Mouse (Mus musculus) erythroblast, adult 5-6 weeks (primary cell): ENCODE data around the gene Ntm. TPM values are rescaled to one million over a fixed set of nuclear protein-coding genes. Genes with fewer than 3 reads are reported as not detected.

ENCODE experiments used
- ATAC-seq: replicated peaks from 2 replicates; pipeline ENCODE4 v1.8.0; 2016; ENCODE audit warnings: moderate number of reproducible peaks, mild to moderate bottlenecking, moderate TSS enrichment, inconsistent platforms; ENCODE audit not compliant: poor library complexity, low FRiP score, severe bottlenecking
- total RNA-seq, 2 experiments: library from RNA; stranded (forward) in 1 of 2; stranded (reverse) in 1 of 2; fragments of 150-400 nt in 1 of 2; fragments of 200-764, 138-1000 nt in 1 of 2; gene quantifications; 2 replicates each; pipeline versions ENCODE4 v1.2.3 to v1.2.4; 2015 to 2017; ENCODE audit warnings: low replicate concordance in 2 of 2

Ntm gene
- total RNA-seq, 2 experiments from 2014 or later: not detected

DNA sequence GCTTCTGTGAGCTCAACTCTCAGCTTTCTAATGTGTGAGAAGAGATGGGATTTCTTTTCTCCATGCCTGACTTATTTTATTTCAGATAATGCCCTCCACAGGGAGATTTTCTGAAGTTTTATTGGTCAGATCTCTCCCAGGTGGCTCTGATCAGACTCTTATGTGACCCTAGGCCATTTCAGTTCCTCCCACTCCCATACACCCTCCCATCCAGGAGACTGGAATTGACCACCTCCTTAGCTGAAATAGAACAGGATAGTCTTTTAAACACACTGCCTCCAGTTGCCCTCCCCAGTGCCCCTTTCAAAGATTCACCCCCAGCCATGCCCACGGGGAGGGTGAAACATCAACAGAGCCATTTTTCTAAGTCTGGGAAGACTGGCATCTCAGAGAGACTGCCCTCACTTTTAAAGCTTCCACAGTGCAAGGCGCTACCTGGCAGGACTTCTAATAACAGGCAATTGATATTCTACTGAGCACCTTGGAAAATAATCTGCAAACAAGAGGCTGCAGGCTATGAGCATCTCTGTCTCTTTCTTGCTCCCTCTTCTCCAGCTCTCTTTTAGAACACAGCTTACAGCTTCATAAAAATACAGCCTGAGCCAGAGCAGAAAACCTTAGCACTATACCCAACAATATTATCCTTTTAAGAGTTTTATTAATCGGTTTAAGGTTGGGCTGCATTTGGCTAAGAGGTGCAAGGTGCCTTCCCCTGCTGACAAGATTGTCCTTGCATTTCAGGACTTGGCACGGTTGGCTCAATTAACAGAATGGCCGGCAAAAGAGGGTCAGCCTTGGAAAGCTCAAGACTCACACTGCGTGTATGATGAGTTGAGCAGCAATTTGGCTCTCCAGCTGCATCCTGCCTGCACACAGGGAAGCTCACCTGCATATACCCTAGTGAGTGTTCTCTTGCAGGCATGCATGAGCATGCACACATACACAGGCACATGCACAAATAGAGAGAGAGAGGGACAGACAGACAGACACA lies 196.7 kb downstream of the Ntm start:
- no peak for ATAC-seq

DNA sequence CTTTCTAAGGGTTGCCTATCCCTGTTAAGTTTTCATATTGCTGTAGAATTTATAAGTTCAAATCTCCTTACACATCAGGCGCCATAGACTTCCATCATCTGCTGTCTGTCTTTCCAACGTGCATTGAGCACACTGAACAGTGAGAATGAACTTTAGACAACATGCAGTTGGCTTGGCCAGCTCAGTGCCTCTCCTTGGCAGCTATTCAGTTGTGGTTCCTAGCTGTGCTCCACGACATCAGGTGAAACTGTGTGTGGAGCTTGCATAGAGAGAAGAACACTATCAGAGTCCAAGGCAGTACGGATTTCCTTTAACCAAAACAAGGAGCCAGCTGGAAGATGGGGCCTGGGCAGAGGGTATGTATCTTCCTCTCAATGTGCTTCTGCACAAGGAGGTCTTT lies 199.6 kb downstream of the Ntm start:
- ATAC-seq: no peak

DNA sequence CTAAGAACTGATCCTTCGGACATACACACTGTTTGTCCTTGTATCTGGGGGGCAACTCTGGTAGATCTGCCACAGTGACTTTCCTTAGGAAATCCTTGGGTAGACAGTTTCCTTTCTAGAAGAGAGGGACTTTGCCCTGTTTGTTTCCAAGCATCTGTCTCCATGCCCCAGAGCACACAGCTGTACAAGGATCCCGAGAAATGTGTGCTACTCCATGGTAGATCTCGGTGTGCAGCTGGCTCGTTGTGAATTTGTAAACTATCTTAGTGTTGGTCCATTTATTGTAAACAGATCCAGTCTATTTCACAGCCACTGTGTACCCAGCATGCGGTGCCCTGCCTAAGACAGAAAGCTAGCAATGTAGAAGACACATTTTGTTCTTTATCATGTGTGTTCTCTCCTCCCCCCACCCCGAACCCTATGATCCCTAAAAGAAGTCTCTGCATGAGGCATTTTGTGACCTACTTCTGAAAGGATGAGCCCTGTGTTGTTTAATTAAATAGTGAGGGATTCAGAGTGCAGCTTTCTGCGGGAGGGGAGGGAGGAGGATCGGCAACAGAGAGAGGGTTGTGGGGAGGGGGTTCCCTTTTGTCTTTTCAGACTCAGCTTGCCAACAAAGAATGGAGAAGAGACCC lies 200.9 kb downstream of the Ntm start:
- ATAC-seq: no peak

DNA sequence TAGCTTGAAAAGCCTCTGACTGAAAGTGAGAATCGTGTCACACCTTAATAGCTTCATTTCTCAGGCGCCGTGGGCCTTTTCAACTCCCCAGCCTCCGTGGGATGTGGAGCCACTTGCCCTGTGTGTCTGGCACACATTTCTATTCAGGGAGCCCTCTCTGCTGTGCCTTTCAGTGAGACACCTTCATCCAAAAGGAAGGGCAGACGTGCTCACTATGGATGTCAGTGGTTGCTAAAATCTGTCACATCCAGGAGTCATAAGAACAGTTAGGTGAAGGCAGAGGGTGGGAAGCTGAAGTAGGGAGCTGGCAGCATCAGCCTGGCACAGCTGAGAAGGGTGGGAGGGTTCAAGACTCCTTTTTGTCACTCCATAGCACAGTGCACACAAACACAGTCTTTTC lies 201.4 kb downstream of the Ntm start:
- ATAC-seq: no peak

DNA sequence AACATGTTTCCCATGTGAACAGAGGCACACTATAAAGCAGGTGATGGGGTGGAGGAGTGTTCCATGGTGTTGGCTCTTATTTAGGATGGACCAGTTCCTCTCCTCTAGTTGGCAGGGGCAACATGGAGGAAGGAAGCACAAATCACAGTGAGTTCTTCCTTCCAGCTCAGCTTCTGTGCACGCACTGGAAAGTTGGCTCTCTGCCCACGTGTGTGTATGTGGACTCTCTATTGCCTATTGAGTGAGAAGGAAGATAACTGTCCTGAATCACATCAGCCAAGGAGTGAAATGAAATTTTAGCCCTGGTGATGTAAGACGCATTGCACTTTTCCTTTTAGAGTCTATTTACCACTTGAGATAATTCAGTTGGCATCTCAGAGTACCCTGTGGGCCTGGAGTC lies 203.0 kb downstream of the Ntm start:
- ATAC-seq: no peak

DNA sequence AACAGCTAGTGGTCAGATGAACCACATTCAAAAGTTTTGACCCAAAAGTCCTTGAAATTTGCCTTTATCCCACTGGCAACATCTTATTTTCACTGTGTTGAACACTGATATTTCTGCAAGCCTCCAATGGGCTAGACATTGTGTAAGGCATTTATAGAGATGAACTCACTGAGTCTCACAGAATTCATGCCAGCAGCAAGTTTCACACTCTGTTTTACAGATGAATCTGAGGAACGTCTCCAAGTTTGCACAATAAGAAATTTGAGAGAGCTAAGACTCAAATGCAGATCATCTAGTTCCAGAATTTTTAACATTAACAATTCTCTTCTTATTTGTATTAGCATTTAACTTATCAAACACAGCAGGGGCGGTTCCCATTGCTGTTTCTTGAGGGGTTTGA lies 203.9 kb downstream of the Ntm start:
- no peak for ATAC-seq

DNA sequence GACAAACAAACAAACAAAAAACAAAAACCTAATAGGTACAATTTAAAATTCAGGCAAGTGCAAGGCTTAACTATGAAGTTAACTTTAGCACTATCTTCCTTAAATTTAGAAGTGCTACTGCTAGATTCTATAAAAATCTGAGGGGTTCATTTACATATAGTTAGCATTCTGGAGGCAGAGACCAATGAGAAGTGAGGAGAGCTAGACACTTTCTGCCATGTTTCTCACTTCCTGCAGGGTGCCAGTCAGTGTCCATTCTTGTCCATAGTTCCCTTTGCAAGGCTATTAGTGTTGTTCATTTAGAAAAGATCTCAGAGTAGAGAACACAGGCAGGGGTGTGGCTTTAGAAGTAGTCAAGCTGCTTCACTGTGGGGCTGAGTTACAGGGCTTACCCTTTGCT lies 208.6 kb downstream of the Ntm start:
- no peak for ATAC-seq

DNA sequence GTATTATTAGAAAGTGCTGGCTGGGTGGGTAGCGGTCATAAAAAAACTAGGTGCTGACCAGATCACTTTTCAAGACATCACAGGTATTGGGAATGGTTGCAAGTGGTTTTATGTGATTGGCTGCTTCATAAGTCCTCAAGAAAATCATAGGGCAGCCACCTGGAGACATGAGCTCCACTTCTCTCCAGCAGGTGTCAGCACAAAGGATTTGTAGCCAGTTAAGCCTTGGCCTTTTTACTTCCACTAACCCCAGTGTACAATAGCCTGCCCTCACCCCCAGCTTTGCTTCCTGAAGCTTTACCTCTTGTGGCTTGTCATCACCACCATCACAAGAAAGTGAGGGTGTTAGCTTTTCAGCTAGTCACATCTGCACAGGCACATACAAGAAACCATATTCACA lies 211.5 kb downstream of the Ntm start:
- ATAC-seq: no peak

DNA sequence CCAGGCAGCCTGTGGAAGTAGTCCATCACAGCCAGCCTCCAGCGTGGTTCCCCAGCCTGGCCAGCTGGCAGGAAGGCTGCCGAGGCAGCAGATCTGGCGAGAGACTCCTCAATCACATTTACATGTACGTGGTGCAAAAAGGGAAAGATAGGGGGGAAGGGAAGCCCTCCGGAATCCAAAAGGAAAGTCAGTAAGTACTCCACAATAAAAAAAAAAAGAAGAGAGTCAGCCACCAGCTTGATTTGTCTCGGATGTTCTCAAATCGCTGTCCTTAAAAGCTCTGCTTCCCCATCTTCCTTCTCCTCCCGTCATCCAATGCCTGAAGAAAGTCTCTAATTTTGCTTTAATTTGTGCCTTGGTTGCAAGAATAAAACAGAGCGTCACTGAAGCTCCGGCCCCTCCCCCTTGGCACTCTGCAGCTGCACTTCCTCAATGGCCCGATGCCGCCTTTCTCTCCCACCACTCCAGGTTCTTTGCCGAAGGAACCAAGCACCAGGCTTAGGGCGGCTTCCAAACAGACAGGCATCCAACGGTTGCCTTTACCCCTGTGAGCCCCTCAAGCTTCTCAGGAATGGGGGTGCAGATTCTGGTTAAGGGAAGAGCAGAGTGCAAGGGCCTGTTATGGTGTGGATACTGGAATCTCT lies 212.4 kb downstream of the Ntm start:
- ATAC-seq: no peak

DNA sequence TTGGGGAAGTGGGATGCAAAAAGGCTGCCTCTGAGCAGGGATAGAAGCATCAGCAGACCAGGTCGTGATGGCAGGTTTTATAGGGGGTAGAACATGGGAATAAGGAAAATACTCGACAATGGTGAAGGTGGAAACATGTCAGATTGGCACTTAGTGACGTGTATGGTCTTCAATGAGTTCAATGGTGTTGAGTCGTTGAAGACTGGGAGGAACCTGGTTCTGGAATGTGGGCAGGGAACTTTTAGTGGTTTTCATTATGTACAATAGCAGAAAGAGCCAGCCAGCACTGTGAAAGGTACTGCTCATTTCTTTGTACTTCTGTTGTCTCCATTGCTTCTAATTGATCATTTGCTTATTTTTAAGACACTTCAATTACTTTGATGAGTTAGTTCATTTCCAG lies 214.9 kb downstream of the Ntm start:
- no peak for ATAC-seq

DNA sequence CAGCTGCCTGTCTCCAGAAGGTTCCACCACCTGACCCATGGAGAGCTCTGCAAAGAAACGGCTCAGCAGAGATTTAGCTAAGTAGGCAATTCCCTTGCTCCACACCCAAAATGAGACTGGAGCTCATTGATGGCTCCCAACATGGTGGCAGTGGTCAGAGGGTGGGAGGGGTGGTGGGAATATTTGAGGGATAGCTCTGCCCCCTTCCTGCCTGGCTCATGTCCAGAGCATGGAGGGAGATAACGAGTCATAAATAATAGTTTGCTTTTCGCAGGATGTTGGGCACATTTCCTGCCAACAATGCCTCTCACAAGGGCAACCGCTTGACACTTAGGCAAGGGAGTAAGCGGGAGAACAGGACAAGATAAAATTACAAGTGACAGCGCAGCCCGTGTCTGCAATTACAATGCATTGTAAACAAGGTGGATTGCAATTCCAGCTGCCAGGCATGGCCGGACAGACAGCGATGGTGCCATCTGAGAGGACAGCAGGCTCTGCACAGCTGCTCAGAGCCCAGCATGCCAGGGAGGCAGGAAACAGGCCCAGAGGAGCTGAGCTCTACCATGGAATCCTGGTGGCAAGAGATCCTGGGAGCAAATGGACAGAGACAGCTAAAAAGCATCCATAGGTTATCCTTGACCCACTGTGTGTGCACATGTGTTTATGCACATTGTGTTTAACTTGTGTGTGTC lies 224.0 kb downstream of the Ntm start:
- no peak for ATAC-seq

DNA sequence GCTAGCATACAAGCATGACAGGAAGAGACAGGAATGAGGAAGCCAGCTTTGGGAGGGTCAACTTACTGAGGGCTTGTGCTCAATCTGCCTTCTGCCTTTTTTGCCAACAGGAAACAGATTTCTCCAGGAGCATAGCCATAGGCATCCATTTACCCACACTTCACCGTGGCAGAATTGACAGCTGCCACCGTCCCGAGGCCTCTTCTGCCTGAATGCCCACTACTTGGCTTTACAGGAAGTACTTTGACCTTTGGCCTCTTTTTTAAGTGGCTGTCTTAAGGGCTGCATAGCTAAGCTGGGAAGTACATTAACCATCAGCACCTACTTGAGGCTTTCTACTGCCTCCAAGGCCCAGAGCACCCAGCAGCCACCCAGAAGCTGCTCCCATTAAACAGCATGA lies 226.9 kb downstream of the Ntm start:
- no peak for ATAC-seq

DNA sequence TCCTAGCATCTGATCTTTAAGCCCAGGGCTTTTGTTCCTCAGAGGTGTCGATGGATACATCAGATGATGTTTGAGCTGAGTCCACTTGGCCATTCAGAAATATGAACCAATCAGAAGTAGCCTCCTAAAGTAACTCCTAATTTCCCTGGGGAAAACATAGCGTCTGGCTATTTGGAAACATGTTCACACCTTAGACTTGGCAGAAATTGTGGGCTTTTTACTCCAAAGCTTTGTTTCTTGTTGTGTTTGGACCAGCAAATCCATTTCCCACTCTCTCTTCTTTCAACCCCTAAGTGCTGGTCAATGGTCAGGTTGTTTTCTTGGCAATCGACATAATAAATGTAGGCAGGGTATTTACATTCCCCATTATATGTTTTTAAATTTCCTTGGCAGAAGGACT lies 230.0 kb downstream of the Ntm start:
- no peak for ATAC-seq

DNA sequence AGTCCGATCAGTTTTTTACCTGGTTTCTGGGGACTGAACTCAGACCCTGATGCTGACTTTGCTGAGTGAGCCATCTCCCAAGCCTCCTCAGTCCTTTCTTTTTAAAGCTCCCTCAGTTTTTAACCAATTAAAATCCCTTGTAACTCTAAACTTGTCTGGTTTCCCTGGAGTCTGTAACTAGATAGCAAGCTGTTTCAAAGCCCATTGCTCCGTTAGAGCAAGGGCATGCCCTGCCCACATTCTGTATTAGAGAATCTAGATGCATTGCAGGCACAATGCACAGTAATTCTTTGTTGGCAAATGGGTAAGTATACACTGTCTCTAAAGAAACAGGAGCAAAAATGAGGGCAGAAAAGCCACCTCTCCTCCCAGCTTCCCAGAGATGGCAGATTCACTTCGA lies 231.3 kb downstream of the Ntm start:
- no peak for ATAC-seq

DNA sequence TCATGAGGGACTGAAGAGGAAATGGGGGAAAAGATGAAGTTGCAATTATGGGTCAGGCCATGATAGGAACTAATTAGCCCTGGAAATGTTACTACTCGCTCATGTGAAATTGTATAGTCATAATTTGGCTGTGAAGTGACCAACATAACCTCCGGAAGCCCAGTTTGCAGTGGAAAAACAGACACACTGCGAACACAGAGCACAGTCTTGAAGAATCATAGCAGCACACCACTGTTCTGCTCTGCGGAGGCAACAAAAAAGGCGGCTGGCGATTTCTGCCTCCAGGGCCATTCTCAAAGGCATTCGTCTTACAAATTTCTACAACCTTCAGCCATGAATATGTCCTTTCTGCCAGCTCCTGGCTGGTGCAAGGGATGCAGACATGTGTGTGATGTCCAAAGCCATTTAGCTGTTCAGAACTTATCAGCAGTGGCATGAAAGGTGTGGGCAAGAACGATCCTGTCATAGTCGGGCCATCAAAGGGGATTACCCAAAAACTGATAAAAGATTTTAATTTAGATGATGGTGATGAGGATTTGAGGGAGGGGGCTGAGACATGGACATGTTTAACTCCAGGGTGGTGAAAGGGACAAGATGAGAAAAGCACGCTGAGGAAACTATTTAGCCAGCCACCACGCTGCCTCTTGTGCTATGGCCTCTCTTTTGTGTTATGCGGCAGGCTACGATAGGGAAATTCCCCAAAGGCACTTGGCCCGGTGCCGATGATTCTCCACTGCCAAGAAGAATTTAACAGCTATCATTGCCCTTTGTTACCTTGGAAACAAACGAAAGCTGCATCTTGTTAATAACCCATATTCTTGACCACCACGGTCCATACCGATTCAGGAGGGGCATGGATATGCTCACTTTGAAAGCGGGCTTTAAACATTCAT lies 235.2 kb downstream of the Ntm start:
- no peak for ATAC-seq

DNA sequence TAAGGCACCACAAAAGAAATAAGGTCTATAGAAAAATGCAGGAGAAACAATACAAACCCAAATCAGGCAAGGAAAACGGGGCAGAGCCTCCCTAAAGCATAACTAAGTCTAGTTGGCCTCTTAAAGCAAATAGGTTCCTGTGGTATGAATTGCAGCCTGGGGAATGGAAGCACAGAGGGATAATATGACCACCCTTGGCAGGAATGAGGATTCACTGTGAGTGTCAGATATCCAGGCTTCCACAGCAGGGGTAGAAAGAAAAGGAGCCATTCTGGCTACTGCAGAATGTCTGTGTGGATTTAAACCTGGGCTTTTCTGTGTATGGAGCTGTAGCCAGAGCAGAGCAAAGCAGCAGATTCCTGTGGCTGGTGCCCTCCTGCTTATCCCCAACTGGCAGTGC lies 241.5 kb downstream of the Ntm start:
- no peak for ATAC-seq

DNA sequence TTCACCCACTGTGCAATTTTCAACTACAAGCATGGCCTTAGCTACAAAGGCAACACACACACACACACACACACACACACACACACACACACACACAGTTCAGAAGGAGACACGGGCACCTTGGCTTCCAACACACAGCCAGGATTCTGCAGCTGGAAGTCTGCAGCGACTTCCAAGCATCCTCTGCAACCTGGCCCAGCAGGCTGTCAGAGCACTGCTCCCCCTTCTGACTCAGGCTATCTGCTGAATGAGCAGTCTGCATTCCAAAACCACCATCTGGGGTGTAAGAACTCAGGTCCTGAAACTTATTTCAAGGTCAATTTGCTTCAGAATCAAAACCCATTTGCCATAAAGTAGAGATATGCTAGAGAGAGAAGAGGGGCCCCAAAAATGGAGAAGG lies 246.1 kb downstream of the Ntm start:
- ATAC-seq: no peak

DNA sequence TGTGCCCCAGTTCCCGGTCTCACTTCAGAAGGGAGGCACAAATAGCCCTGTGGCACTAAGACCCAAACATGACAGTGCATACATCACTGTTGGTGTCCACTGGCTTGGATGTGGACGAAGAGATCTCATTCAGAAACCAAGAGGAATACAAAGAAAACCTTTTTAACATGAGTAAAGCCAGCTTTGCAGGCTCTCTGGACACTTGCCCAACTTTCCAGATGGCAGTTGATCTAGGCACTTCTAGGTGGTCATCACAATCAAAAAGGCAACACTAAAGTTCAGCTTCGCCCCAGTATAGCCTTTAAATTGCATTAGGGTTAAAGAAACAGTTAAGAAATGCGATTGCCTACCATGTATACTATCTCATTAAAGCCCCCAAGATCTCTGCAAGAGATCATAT lies 264.7 kb downstream of the Ntm start:
- ATAC-seq: no peak

DNA sequence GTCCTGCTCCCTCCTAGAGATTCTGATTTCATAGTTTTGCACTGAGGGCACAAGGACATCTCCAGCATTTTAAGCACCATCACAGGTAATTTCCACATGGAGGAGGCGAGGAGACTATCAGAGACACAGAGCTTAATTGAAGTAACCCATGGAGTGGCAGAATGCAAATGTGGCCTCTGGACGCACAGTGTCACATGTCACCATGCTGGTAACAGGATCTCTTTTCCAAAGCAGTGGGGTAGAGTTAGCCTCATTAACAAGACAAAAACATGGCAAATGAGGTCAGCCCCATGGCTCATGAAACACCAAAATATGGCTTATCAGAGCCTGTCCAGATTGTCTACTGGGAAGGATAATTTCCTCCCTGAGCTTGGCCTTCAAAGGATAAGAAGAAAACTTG lies 268.8 kb downstream of the Ntm start:
- no peak for ATAC-seq
